Mouse (Mus musculus) induced T-regulatory cell, adult 2 months (primary cell): Measurements from ENCODE around the gene Man1c1.
A peak's percentile ranks its signal among the peaks of the same experiment; 100 is the strongest.

Experiments used
- DNase-seq: peaks from one replicate; pipeline ENCODE4 v3.0.0-alpha.2; 2012; ENCODE audit warnings: low read depth

Gene Man1c1

DNA sequence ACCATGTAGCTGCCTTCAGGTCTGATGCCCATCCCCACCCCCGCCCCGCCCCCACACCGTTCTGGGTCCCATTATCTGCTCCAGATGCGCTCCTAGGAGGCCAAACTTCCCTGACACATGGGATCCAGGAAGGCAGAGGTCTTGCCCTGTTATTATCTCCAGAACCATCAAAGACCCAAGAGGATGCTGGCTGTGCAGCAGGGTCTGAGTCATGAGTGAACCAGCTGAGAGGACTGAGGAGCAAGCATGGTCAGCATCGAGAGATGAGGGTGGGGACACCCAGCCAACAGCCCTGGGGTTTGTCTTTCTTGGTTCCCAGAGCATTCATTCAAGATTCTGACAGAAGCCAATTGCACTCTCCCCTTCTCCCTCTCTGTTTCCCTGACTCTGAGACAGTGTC, 100.5 kb downstream of the Man1c1 start:
- no peak for DNase-seq

GRCm38 (mm10) chr4:134602610-134603009, 101.5 kb downstream of the Man1c1 start:
- DNase-seq, result no peak

DNA sequence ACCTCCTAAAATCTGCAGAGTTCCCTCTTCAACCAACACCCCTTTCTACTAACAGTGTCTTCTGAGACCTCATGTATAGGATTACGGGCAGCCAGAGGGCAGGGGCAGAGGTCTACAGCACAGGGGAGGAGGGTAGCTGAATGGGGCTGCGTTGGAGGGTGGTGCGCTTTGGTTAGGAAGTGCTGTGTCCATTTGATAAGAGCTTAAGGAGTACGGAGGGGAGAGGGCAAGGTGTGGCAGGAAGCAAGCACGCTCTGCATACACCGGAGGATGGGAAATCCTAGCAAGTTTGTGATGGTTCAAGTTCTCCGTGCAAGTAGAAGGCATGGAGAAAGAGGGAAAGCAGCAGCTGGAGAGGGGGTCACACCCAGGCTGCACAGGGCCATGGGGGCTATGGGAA, 102.1 kb downstream of the Man1c1 start:
- no peak for DNase-seq

- DNase-seq, result peak; percentile 31
Observed at GRCm38 (mm10) chr4:134601404-134601803, 102.7 kb downstream of the Man1c1 start.

DNA sequence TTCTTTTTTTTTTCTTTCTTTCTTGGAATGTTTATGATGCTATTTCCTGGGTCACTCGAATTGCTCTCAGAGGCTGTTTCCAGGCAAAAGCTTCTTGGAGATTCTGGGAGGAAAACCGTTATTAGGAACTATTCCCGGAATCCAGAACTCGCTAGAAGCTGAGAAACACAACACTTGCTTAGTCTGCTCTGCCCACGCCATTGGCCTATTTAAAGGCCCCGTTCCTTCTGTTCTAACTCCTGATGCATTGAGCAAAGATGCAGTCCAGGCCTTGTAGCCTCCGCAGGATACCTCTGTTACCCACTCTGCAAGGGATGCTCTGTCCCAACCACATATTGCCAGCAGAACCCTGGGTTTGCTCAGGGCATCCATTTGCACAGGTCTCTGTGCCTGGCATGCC, 103.3 kb downstream of the Man1c1 start:
- no peak for DNase-seq

GRCm38 (mm10) chr4:134600060-134600459, 104.0 kb downstream of the Man1c1 start:
- DNase-seq, result no peak

DNA sequence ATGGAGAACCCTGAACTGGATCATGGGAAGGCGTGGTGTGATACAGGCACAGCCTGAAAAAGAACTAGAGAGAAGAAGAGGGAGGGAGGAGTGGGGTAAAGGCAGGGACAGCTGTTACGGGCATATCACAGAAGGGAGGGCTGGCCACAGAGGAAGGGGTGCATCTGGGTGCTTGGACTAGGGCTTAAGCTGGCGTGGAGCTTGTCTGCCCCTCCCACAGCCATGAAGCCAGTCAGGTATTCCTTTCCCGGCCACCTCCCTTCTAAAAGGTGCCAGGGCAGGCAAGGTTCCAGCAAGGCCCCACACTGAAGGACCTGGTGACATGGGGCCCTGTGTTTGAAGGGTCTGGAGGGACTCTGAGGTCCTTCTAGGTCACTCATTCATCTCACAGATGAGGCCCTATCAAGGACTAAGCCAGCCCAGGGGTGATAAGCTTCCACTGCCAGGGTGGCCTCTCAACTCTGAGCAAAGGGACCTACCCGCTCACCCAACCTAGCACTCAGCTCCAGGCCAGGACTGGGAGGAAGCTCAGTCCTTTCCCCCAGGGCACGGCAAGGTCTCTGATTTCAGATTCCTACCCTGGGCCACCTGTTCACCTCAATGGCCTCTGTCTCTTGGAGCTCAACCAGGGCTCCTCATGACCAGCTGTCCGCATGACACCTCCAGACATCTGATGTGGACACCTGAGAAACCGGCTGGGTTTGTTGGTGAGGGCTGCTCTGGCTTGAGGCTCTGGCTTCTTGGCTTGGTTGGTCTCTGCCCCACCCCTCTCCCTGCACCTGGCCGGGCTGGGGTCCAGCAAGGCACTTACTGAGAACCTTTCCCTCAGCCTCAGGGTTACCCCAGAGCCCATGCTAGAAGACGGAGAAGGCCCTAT, 107.0 kb downstream of the Man1c1 start:
- DNase-seq, result no peak

GRCm38 (mm10) chr4:134594731-134595439, 109.2 kb downstream of the Man1c1 start:
- peak; percentile 38 for DNase-seq

DNA sequence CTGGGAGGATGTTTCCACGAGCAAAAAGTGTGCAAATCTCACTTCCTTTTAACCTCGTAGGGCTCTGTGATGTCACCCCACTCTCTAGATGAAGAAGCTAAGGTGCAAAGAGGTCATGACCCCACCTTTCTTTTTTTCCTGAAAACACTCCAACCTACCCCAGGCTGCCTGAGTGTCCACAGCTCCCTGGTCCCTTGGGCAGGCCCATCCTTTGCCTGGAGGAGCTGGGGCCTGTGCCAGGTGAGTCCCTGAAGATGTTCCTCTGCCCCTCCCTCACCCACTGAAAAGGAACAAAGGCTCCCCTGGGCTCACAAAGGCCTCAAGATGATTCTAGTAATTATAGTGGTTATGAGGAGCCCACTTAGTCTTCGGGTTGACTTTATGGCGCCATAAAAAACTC, 111.6 kb downstream of the Man1c1 start:
- no peak for DNase-seq

- no peak for DNase-seq
Observed at GRCm38 (mm10) chr4:134591506-134592061, 112.5 kb downstream of the Man1c1 start.

DNA sequence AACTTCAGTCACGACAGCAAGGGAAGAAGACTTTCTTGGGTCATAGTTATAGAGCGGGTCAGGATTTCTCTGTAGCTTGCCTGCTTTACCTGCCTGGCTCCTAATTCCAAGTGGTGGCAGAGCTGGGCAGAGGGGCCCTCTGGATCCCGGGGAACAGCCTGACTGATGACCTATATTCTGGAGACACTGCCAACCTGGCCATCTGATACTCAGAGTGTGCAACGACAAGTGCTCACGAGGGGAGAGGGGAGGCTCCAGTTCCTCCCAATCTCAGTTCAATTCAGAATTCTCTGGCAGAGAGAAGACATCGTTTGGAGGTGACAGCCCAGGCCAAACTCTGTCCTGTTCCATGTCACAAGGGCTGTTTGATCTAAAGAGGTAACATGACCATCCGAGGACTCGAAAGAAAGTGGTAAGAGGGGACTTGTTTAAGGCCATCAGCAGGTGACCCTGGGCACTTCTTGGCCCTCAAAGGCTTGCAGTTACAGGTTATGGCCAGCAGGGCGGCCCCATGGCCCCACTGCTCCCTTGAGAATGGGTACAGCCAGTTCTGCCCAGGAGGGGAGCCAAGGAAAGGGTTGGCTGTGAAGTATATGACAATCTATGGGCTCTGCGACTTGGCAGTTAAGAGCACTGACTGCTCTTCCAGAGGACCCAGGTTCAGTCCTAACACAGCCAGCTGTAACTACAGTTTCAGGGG, 113.7 kb downstream of the Man1c1 start:
- DNase-seq, result peak; percentile 56

GRCm38 (mm10) chr4:134589786-134590185, 114.3 kb downstream of the Man1c1 start:
- DNase-seq, result no peak

- DNase-seq, result no peak
Observed at GRCm38 (mm10) chr4:134588951-134589350, 115.1 kb downstream of the Man1c1 start.

DNA sequence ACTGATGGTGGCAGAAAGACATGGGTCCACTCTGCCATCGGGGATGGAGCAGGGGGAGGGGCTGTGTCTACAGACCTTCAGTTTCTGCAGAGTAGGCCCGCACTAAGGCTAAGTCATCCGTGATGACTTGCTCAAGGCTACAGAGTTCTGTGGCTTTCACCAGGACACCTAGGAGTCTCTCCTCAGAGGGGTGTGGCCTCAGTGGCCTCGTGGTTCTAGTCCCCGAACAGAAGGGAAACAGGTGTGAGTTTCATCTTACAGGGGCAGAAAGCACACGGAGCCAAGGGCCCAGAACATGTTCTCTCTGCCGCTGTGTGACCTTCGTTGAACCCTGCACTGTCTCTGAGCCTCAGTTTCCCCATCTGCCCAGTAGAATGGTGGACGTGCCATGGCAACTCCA, 115.8 kb downstream of the Man1c1 start:
- no peak for DNase-seq

DNA sequence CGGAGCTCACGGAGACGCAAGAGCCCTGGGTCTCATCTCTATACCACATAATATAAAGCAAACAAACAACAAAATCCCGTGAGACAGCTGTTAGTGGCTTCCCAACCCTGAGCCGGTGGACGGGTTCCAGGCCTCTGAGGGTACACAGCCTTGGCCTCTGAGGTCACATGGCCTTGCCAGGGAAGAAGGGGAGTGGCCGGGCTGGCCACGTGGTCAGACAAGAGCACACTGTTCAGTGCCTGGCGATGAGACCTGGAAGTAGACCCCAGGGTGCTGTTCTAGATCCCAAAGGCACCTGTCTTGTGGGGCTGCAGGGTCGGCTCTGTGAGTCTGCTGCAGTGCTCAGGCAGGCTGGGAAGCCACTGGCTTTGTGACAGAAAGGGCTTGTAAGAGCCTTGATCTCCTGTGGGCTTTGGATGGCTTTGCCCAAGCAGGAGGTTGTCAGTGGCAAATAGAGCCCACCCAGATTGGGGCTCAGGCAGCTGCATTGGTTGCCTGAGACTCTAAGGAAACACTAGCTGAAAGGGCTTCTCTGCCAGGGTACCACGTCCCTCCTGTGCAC, 116.4 kb downstream of the Man1c1 start:
- no peak for DNase-seq

GRCm38 (mm10) chr4:134586631-134587030, 117.5 kb downstream of the Man1c1 start:
- DNase-seq, result peak; percentile 29

DNA sequence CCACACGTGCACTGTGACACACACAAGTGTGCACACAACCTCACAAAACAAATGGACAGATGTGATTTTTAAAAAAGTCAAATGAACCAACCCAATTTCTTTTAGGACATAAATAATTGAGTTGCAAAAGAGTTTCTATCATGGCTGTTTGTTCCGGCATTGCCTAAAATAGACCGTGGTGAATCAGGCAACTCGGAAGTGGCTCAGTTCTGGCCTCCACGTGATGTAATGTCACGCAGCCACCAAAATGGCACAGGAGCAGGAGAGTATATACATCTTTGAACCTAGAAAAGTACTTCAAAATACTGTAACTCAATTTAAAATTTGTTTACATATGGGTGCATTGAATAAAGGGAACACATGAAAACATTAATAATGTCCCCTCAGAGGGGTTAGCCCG, 118.0 kb downstream of the Man1c1 start:
- DNase-seq, result no peak

DNA sequence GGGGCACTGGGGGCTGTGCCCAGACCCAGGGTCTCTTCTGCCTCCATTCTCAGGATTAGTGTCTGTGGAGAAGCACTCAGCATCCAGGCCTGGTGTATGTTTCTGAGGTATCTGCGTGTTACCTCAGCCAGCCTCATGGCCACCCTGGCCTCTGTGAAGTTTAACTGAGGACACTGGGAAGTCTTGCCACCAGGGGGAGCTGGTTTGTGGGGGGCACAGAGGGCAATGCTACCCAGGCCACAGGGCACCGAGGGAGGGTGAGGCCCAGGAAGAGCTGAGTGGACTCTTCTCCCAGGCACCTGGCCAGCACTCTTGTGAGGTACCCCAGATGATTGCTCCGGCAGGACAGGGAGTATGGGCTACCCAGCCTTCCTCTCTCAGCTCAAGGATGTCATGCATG, 120.6 kb downstream of the Man1c1 start:
- DNase-seq, result peak; percentile 62

DNA sequence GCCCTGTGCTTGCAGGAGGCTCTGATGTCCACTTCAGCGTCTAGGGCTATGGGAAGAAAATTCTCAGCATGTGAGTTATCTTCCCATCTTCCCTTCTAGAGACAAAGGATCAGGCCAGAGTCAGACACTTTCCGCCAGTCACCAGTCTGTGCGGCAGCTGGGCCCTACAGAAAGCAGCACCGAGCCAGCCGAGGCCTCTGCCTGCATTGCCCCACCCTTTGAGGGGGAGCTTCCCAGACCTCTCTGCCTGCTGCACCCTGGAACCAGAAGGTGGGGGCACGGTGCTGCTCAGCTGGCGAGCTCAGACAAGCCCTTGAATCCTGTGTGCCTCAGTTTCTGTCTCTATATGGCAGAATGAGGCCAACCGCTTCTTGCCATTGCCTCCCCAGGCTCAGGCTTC, 122.7 kb downstream of the Man1c1 start:
- DNase-seq, result no peak

- DNase-seq, result no peak
Observed at GRCm38 (mm10) chr4:134580351-134581148, 123.5 kb downstream of the Man1c1 start.

DNA sequence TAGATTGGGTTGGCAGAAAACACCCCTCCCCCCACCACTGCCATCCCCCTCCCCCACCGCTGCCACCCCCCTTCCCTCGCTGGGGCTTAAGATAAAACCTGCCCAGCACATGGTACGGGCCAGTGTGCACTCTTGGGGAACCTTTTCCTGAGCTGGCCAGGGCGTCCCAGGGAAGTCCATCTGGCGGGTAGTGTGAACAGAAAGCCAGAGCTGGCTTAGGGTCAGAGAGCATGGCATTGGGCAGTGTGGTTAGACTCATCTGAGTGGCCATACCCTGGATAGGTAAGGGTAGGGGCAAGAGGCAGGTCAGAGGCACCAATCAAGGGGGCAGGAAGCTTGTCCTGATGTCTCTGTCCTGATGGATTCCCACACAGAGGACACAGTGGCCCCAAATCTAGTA, 124.5 kb downstream of the Man1c1 start:
- DNase-seq, result no peak
